Mouse (Mus musculus): Measurements from ENCODE around the gene Pex16. TPM values are rescaled to one million over a fixed set of nuclear protein-coding genes. Genes with fewer than 3 reads are reported as not detected.

The Pex16 gene
- polyA plus RNA-seq, 1 experiment, result 15.4 TPM

DNA sequence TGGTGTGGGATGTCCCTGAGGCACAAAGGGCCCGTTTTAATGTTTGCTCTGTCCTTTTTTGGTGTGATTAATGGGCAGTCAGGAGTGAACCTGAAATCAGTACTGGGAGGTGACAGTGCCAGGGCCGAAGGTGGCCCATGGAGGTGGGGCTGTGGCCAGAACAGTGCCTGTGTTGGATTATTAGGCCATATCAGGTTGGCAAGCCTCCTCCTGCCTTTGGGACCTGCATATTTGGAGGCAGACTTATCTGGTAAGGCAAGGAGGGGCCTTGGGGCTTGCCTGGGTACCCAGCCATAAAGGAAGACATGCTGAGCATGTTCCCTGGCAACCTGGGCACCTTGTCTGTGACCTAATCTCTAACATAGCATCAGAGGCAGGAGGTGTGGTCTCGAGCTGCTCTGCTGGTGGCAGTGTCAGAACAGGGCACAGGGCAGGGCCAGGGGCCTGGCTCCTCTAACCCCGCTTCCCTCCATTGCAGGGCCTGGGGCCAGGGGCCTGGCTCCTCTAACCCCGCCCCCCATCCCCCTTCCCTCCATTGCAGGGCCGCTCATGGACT is 6.1 kb downstream of the Pex16 start:
- TF ChIP-seq CTCF (IDR thresholded peaks at IDR 0.05; ENCODE audit: control insufficient read depth, insufficient read depth, low read length), result no peak
- no peak for TF ChIP-seq POLR2A (IDR thresholded peaks at IDR 0.05; ENCODE audit: borderline replicate concordance, control insufficient read depth, low read depth, low read length)
- peaks cover 5% of the 10 kb centered on the region for H3K4me1 ChIP-seq (ENCODE audit: control insufficient read depth, insufficient read depth, low read length)
- H3K27ac ChIP-seq (ENCODE audit: control insufficient read depth, insufficient read depth, low read depth, low read length, poor library complexity), result no peak overlapping the region
- no peak overlapping the region for H3K4me3 ChIP-seq (replicated peaks; ENCODE audit: control insufficient read depth, low read depth, low read length)
- WGBS, result 76% methylated on average over 6 of the region's 6 CpGs

DNA sequence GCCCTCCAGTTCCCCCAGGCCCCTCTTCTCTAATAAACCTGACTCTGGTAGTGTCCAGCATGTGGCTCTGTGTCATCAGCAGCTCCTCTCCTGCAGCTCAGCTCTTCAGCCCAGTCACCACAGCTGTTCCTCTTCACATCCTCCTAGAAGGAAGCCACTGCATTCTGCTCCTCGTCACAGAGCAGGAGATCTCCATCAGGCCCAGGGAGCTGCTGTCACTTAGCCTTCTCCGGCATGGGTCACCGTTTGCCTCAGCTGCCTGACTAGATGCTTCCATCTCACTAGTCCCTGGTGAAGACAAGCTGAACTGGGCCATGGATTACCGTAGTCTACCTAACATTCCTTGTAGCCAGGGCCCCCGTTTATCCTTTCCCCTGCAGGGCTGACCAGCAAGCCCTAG is 6.7 kb downstream of the Pex16 start:
- 87% methylated on average over 5 of the region's 5 CpGs for WGBS
- no peak overlapping the region for H3K27ac ChIP-seq (ENCODE audit: control insufficient read depth, insufficient read depth, low read depth, low read length, poor library complexity)
- no peak overlapping the region for H3K4me3 ChIP-seq (replicated peaks; ENCODE audit: control insufficient read depth, low read depth, low read length)
- peaks cover 2% of the 10 kb centered on the region for H3K4me1 ChIP-seq (ENCODE audit: control insufficient read depth, insufficient read depth, low read length)
- TF ChIP-seq CTCF (IDR thresholded peaks at IDR 0.05; ENCODE audit: control insufficient read depth, insufficient read depth, low read length) (no peak), POLR2A (IDR thresholded peaks at IDR 0.05; ENCODE audit: borderline replicate concordance, control insufficient read depth, low read depth, low read length) (no peak)

DNA sequence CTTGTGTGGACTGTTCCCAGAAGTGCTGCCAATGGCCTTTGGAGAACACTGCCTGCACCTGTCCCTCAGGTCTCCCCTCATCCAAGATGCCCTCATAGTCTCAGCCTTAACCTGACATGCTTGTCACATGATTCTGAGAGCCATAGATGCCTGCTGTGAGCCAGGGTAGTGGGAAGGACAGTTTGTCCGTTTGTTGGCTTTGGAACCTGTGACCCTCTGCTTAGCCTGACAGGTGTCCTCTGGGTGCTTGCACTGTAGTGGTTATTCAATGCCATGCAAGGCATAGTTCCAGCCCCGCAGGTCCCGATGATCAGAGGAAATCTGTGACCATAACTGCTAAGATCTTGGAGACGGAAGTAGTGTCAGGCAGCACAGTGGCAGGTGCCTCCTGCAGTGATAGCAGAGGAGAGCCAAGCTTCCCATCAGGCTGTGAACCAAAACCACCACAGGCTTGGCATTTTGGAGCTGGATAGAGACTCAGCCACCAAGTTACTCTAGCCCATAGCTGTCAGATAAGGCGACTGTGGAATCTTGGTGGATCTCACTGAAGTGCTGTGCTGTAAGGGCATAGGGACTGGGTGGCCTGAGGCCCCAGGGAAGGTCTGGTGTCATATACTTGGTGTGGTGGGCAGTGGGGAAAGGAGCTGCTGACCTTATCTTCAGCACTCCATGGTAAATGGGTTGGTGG is 7.6 kb downstream of the Pex16 start, which contains the start of gene 1700029I15Rik:
TSS of gene 1700029I15Rik (plus strand) at position 638 of the 688 bp plus-strand sequence.
- 84% methylated on average over 5 of the region's 5 CpGs for WGBS
- Histone ChIP-seq H3K4me3 (replicated peaks; ENCODE audit: control insufficient read depth, low read depth, low read length) (no peak within 1 kb of the TSS), H3K4me1 (ENCODE audit: control insufficient read depth, insufficient read depth, low read length) (no peaks in the 10 kb centered on the region), H3K27ac (ENCODE audit: control insufficient read depth, insufficient read depth, low read depth, low read length, poor library complexity) (no peak within 1 kb of the TSS)
- TF ChIP-seq CTCF (IDR thresholded peaks at IDR 0.05; ENCODE audit: control insufficient read depth, insufficient read depth, low read length) (no peak), POLR2A (IDR thresholded peaks at IDR 0.05; ENCODE audit: borderline replicate concordance, control insufficient read depth, low read depth, low read length) (no peak)

GRCm38 (mm10) chr2:92382759-92383158 is 8.3 kb downstream of the Pex16 start:
- no peak for TF ChIP-seq CTCF (IDR thresholded peaks at IDR 0.05; ENCODE audit: control insufficient read depth, insufficient read depth, low read length)
- no peak for TF ChIP-seq POLR2A (IDR thresholded peaks at IDR 0.05; ENCODE audit: borderline replicate concordance, control insufficient read depth, low read depth, low read length)
- Histone ChIP-seq H3K4me3 (replicated peaks; ENCODE audit: control insufficient read depth, low read depth, low read length) (no peak overlapping the region), H3K27ac (ENCODE audit: control insufficient read depth, insufficient read depth, low read depth, low read length, poor library complexity) (no peak overlapping the region), H3K4me1 (ENCODE audit: control insufficient read depth, insufficient read depth, low read length) (no peaks in the 10 kb centered on the region)
- WGBS, result 81% methylated on average over 4 of the region's 4 CpGs

DNA sequence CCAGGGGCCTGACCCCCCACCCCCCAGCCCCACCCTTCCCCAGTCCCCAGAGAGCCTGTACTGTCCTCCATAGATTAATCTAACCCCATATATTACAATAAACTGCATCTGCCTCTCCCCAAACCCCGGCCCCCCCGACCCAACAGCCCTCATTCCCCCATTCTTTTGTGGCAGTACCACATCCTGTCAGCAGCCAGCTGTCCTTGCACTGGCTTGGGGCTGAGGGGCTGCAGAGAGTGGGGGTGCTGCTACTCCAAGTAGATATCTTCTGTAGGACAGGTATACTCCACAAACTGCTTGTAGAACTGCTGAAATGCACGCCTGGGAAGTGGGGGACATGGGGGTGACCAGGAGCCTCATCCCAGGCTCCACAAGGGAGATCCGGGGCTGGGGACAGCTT is 9.6 kb downstream of the Pex16 start:
- 28% methylated on average over 4 of the region's 4 CpGs for WGBS

GRCm38 (mm10) chr2:92385113-92386051 is 10.9 kb downstream of the Pex16 start:
- no peaks in the 10 kb centered on the region for H3K4me1 ChIP-seq (ENCODE audit: control insufficient read depth, insufficient read depth, low read length)
- TF ChIP-seq POLR2A (IDR thresholded peaks at IDR 0.05; ENCODE audit: borderline replicate concordance, control insufficient read depth, low read depth, low read length) (no peak), CTCF (IDR thresholded peaks at IDR 0.05; ENCODE audit: control insufficient read depth, insufficient read depth, low read length) (no peak)
- WGBS, result 78% methylated on average over 22 of the region's 22 CpGs
- no peak overlapping the region for H3K27ac ChIP-seq (ENCODE audit: control insufficient read depth, insufficient read depth, low read depth, low read length, poor library complexity)
- no peak overlapping the region for H3K4me3 ChIP-seq (replicated peaks; ENCODE audit: control insufficient read depth, low read depth, low read length)

More for the DNA sequence above, 9.6 kb downstream of the Pex16 start:
- Histone ChIP-seq H3K4me3 (replicated peaks; ENCODE audit: control insufficient read depth, low read depth, low read length) (no peak overlapping the region), H3K27ac (ENCODE audit: control insufficient read depth, insufficient read depth, low read depth, low read length, poor library complexity) (no peak overlapping the region), H3K4me1 (ENCODE audit: control insufficient read depth, insufficient read depth, low read length) (no peaks in the 10 kb centered on the region)
- TF ChIP-seq POLR2A (IDR thresholded peaks at IDR 0.05; ENCODE audit: borderline replicate concordance, control insufficient read depth, low read depth, low read length), result no peak

- Histone ChIP-seq H3K4me1 (ENCODE audit: control insufficient read depth, insufficient read depth, low read length) (no peaks in the 10 kb centered on the region), H3K4me3 (replicated peaks; ENCODE audit: control insufficient read depth, low read depth, low read length) (no peak overlapping the region), H3K27ac (ENCODE audit: control insufficient read depth, insufficient read depth, low read depth, low read length, poor library complexity) (no peak overlapping the region)
- TF ChIP-seq POLR2A (IDR thresholded peaks at IDR 0.05; ENCODE audit: borderline replicate concordance, control insufficient read depth, low read depth, low read length), result no peak
- TF ChIP-seq CTCF (IDR thresholded peaks at IDR 0.05; ENCODE audit: control insufficient read depth, insufficient read depth, low read length), result no peak
- 87% methylated on average over 30 of the region's 30 CpGs for WGBS
Observed at GRCm38 (mm10) chr2:92386821-92387570, 12.5 kb downstream of the Pex16 start.
